Comparison of ENCODE assay signal across 28 mouse cellular contexts in the genomic region with DNA sequence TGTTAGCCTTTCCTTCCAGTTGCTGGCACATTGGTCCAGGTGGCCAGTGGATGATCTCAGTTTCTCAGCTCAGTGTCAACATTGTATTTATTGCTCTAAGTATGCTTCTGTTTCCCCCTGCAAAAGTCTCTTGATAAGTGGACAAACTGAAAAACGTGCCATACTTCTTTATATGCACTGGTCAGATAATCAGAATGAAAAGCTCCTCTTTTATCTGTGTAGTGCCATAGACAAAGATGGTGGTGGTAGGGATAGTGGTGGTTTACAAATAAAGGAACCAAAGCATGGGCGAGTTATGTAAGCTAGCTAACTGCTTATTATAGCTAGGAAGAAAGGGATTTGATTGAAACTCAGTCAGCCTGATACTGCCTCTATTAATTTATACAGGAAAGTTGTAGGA. TPM values are rescaled to one million over a fixed set of nuclear protein-coding genes. Genes with fewer than 3 reads are reported as not detected.
"Had no signal": no experiment of that assay in that cellular context is flagged by ENCODE, and none has a peak within 500 bp of the region (broad histone marks: within the 10 kb centered on the region; RNA-seq: fewer than 3 reads in every experiment).

No protein-coding gene starts in this region.

- H3K9me3 ChIP-seq: embryonic facial prominence, embryonic 10.5 days; embryonic facial prominence, embryonic 12.5 days; embryonic facial prominence, embryonic 13.5 days; embryonic facial prominence, embryonic 15.5 days; forebrain, embryonic 10.5 days; forebrain, embryonic 12.5 days; forebrain, embryonic 13.5 days; forebrain, embryonic 15.5 days had no signal

- H3K27me3 ChIP-seq: embryonic facial prominence, embryonic 12.5 days; embryonic facial prominence, embryonic 13.5 days; embryonic facial prominence, embryonic 15.5 days; forebrain, embryonic 12.5 days; forebrain, embryonic 13.5 days; forebrain, embryonic 15.5 days had no signal

- H3K9ac ChIP-seq: embryonic facial prominence, embryonic 12.5 days; embryonic facial prominence, embryonic 13.5 days; embryonic facial prominence, embryonic 15.5 days; forebrain, embryonic 12.5 days; forebrain, embryonic 13.5 days; forebrain, embryonic 15.5 days; forebrain, postnatal 0 days had no signal

- H3K4me3 ChIP-seq: embryonic facial prominence, embryonic 10.5 days; embryonic facial prominence, embryonic 12.5 days; embryonic facial prominence, embryonic 13.5 days; embryonic facial prominence, embryonic 15.5 days; erythroblast, embryonic 14.5 days; forebrain, embryonic 10.5 days; forebrain, embryonic 12.5 days; forebrain, embryonic 13.5 days; forebrain, embryonic 15.5 days; gastrocnemius, adult 2 months had no signal

- H3K4me2 ChIP-seq: embryonic facial prominence, embryonic 12.5 days; embryonic facial prominence, embryonic 13.5 days; embryonic facial prominence, embryonic 15.5 days; forebrain, embryonic 12.5 days; forebrain, embryonic 13.5 days; forebrain, embryonic 15.5 days had no signal

- H3K27ac ChIP-seq: embryonic facial prominence, embryonic 10.5 days; embryonic facial prominence, embryonic 12.5 days; embryonic facial prominence, embryonic 13.5 days; embryonic facial prominence, embryonic 15.5 days; forebrain, embryonic 10.5 days; forebrain, embryonic 12.5 days; forebrain, embryonic 13.5 days; forebrain, embryonic 15.5 days; gastrocnemius, adult 2 months had no signal

- H3K4me1 ChIP-seq: embryonic facial prominence, embryonic 10.5 days; embryonic facial prominence, embryonic 12.5 days; embryonic facial prominence, embryonic 13.5 days; embryonic facial prominence, embryonic 15.5 days; forebrain, embryonic 10.5 days; forebrain, embryonic 12.5 days; forebrain, embryonic 13.5 days; forebrain, embryonic 15.5 days had no signal

- ATAC-seq: forebrain, embryonic 13.5 days; forebrain, embryonic 14.5 days; forebrain, embryonic 15.5 days; forebrain, embryonic 16.5 days; forebrain, postnatal 0 days had no signal

- DNase-seq: cerebellum, adult 2 months; cerebellum, adult 8-10 months; cerebellum, adult 9-10 months; cerebellum, adult 9-11 months; cerebellum, postnatal 10 days; cerebellum, postnatal 14 days; cerebellum, postnatal 25 days; cerebellum, postnatal 36 days; embryo, embryonic 11 days; forebrain, postnatal 0 days; gastrocnemius, adult 2 months; gastrocnemius, postnatal 10 days; gastrocnemius, postnatal 14 days; gastrocnemius, postnatal 25 days; gastrocnemius, postnatal 36 days; heart, adult 18-20 months had no signal

RNA-seq across cellular contexts. Expression of gene Mtrf1, which starts 10.1 kb away (rescaled TPM):
- polyA plus RNA-seq: erythroblast, embryonic 14.5 days had no signal

RNA-seq across cellular contexts. Expression of gene Kbtbd6, which starts 44.0 kb away (rescaled TPM):
- total RNA-seq: gastrocnemius, adult 8-10 months; gastrocnemius, postnatal 25 days had no signal
